Mouse (Mus musculus) ES-E14 (cell line): Measurements from ENCODE around the gene Cybrd1. TPM values are rescaled to one million over a fixed set of nuclear protein-coding genes. Genes with fewer than 3 reads are reported as not detected.

ENCODE experiments used
- DNase-seq: peaks from one replicate; pipeline ENCODE4 v3.0.0-alpha.2; 2013; ENCODE audit warnings: low read depth, low spot score
- H3K27ac ChIP-seq: 2 replicates; pipeline ENCODE4 v1.5.1; 2012; ENCODE audit warnings: low read depth, mild to moderate bottlenecking, low read length, moderate library complexity, mixed read lengths; ENCODE audit not compliant: poor library complexity, insufficient read depth, severe bottlenecking
- H3K36me3 ChIP-seq: 2 replicates; pipeline ENCODE4 v1.6.1; 2012; ENCODE audit warnings: mild to moderate bottlenecking, low read length, moderate library complexity, mixed read lengths; ENCODE audit not compliant: control insufficient read depth, poor library complexity, insufficient read depth, severe bottlenecking
- H3K4me1 ChIP-seq, 2 experiments: fragments of 150-350 bp in 1 of 2; sonication (generic) in 1 of 2; 2 replicates each; pipeline ENCODE4 v1.6.1; 2012; ENCODE audit warnings: low read length in 2 of 2, mild to moderate bottlenecking in 1 of 2, mixed read lengths in 1 of 2; ENCODE audit not compliant: control insufficient read depth in 2 of 2, insufficient read depth in 2 of 2, poor library complexity in 1 of 2
- H3K4me3 ChIP-seq, 2 experiments: fragments of 150-350 bp in 1 of 2; sonication (generic) in 1 of 2; 2 replicates each; pipeline ENCODE4 v1.5.1; 2012; ENCODE audit warnings: low read length in 2 of 2, low read depth in 1 of 2, mild to moderate bottlenecking in 1 of 2, mixed read lengths in 1 of 2; ENCODE audit not compliant: insufficient read depth in 1 of 2, poor library complexity in 1 of 2, severe bottlenecking in 1 of 2
- H3K9ac ChIP-seq: 2 replicates; pipeline ENCODE4 v1.6.1; 2012; ENCODE audit warnings: low read depth, mild to moderate bottlenecking, low read length, mixed read lengths; ENCODE audit not compliant: poor library complexity, insufficient read depth, severe bottlenecking
- H3K9me3 ChIP-seq: fragments of 150-350 bp; sonication (generic); 2 replicates; pipeline ENCODE4 v1.6.1; 2012; ENCODE audit warnings: low read depth, mild to moderate bottlenecking, low read length; ENCODE audit not compliant: control insufficient read depth, insufficient read depth
- CHD2 ChIP-seq: IDR thresholded peaks from 2 replicates; pipeline ENCODE4 v1.6.1; 2014; ENCODE audit warnings: mild to moderate bottlenecking, low read depth, low read length, inconsistent platforms
- HCFC1 ChIP-seq: IDR thresholded peaks from 2 replicates; pipeline ENCODE4 v1.6.1; 2012; ENCODE audit warnings: low read length, inconsistent platforms, borderline replicate concordance; ENCODE audit not compliant: insufficient read depth
- MAFK ChIP-seq: IDR thresholded peaks from 2 replicates; pipeline ENCODE4 v1.6.1; 2014; ENCODE audit warnings: mild to moderate bottlenecking, low read depth, low read length, inconsistent platforms; ENCODE audit not compliant: insufficient read depth
- ZC3H11A ChIP-seq: IDR thresholded peaks from 2 replicates; pipeline ENCODE4 v1.6.1; 2012; ENCODE audit warnings: low read depth, mild to moderate bottlenecking, inconsistent platforms, low read length, borderline replicate concordance
- ZNF384 ChIP-seq: IDR thresholded peaks from 2 replicates; pipeline ENCODE4 v1.6.1; 2012; ENCODE audit warnings: low read depth, low read length, inconsistent platforms
- in situ Hi-C, 2 experiments: fragments of 600-800 bp; cut with MboI; formaldehyde crosslinking; loops; one replicate each; pipeline ENCODE4 v1.15.1; 2025; ENCODE audit warnings: low sequenced_read_pairs in 2 of 2, inconsistent platforms in 1 of 2; ENCODE audit not compliant: unreplicated experiment in 2 of 2
- total RNA-seq: library from RNA; depleted of rRNA; stranded (reverse); fragments of 300-350 nt; gene quantifications from 2 replicates; pipeline ENCODE4 v1.2.3, GENCODE M21; 2012

Gene Cybrd1
- total RNA-seq, 1 experiment: 0.31 TPM

DNA sequence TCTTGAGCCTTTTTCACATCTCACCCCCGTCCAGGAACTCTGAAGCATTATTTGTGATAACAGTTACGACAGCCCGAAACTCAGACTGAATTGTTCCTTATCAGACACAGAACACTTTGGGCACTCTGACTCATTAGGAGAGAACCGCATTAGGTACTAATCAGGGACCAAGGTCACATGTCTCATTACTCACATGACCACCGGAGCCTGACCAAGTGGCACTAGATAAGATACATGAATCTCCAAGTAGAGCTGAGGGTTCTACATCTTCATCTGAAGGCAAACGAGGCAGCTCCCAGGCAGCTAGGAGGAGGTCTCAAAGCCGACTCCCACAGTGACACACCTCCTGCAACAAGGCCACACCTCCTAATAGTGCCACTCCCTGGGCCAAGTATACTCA is 21.6 kb upstream of the Cybrd1 start:
- peaks cover 5% of the 10 kb centered on the region; the same call in 1 of the 2 replicates for H3K36me3 ChIP-seq
- no peaks in the 10 kb centered on the region for H3K9me3 ChIP-seq
- no peak overlapping the region for H3K27ac ChIP-seq
- no peak overlapping the region for H3K4me3 ChIP-seq
- in situ Hi-C loops: no loop called here
- H3K9ac ChIP-seq: no peak overlapping the region
- H3K4me1 ChIP-seq: no peaks in the 10 kb centered on the region
- TF ChIP-seq HCFC1: no peak
- TF ChIP-seq MAFK: no peak
- TF ChIP-seq ZNF384: no peak
- TF ChIP-seq CHD2: no peak
- no peak for TF ChIP-seq ZC3H11A
- DNase-seq: no peak

DNA sequence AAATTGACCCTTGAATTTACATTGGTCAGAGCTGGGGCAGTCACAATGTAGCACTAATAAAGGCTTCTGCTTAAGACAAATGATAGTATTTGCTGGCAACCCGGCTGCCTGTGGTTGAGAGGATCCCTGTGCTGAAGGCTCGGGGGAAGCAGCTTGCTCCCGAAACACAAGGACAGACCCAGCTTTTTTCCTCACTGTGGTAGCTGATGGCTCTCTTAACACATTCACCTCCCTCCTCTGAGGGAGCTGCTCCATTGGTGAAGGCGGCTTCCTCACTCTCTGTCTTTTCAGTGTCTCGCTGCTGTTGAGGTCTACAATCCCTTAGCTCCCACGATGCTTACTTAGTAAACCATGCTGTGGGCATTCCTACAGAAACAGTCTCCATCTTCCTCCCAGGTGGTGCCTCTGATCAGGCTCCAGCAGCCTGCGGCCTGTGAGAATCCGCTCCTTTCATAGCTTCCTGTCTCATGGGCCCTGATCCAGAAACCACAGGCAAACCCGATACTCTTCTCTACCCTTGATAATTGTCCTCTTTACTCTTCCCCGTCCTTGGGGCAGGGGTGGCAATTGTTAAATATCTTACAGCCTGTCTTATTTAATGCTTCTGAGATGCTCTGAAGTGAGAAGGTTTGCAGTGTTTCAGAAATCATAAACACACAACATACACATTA is 15.0 kb upstream of the Cybrd1 start:
- no peak for DNase-seq
- H3K9me3 ChIP-seq: no peaks in the 10 kb centered on the region
- peaks cover 5% of the 10 kb centered on the region for H3K36me3 ChIP-seq
- H3K9ac ChIP-seq: no peak overlapping the region
- H3K4me3 ChIP-seq: no peak overlapping the region
- TF ChIP-seq HCFC1 (no peak), MAFK (no peak), CHD2 (no peak), ZC3H11A (no peak), ZNF384 (no peak)
- H3K27ac ChIP-seq: no peak overlapping the region
- no peaks in the 10 kb centered on the region for H3K4me1 ChIP-seq
- in situ Hi-C loops: no loop called here

GRCm38 (mm10) chr2:71103292-71103680 is 14.4 kb upstream of the Cybrd1 start:
- no peak for TF ChIP-seq MAFK
- no peak for TF ChIP-seq CHD2
- TF ChIP-seq ZNF384: no peak
- Histone ChIP-seq H3K9ac (no peak overlapping the region), H3K27ac (no peak overlapping the region), H3K9me3 (no peaks in the 10 kb centered on the region), H3K4me1 (no peaks in the 10 kb centered on the region), H3K36me3 (peaks cover 5% of the 10 kb centered on the region), H3K4me3 (no peak overlapping the region)
- in situ Hi-C loops: no loop called here
- no peak for DNase-seq

- in situ Hi-C loops: no loop called here
- no peak for DNase-seq
- Histone ChIP-seq H3K27ac (no peak overlapping the region), H3K9me3 (no peaks in the 10 kb centered on the region), H3K4me3 (no peak overlapping the region), H3K36me3 (peaks cover 5% of the 10 kb centered on the region), H3K9ac (no peak overlapping the region), H3K4me1 (no peaks in the 10 kb centered on the region)
- TF ChIP-seq MAFK: no peak
Measured at GRCm38 (mm10) chr2:71104696-71105095, 13.0 kb upstream of the Cybrd1 start.

DNA sequence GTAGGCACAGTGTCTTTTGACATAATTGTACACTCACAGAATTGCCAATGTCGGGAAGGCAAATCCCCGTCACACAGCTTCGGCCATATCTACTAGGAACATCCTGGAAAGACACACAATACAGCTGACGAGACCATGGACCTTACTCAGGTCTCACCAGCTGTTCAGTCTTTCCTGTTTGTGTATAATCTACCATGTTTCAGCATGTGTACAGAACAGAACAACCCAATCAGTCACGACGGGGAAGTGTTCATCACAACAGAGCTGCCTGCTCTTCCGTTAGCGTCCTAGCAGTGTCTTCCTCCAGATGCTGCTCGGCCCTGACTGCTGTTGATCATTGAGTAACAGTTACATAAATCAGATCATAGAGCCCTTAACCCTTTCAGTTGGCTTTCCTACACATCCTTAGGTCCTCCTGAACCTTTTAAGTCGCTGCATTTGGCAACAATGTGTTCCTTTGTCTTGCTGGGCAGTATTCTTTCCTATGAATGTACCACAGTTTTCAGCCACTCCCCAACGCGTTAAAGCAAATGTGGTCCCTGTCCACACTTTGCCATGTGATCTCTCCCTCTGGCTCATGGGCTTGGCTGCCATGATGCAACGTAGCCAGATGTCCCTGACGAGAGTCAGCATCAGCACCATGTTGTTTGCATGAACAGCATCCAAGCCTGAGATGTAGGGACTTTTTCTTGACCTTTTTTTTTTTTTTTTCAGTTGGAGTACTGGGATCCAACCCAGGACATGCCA is 12.1 kb upstream of the Cybrd1 start:
- TF ChIP-seq ZC3H11A (no peak), MAFK (no peak), CHD2 (no peak), ZNF384 (no peak), HCFC1 (no peak)
- in situ Hi-C loops: no loop called here

More for the DNA sequence above, 12.1 kb upstream of the Cybrd1 start:
- H3K4me1 ChIP-seq: no peaks in the 10 kb centered on the region
- peaks cover 2% of the 10 kb centered on the region for H3K36me3 ChIP-seq
- H3K9me3 ChIP-seq: no peaks in the 10 kb centered on the region
- no peak overlapping the region for H3K27ac ChIP-seq
- H3K9ac ChIP-seq: no peak overlapping the region
- H3K4me3 ChIP-seq: no peak overlapping the region
- DNase-seq: no peak
